Mouse (Mus musculus) embryo, embryonic 9.5 days (tissue): Measurements from ENCODE around the gene Acadl.

Experiments
- DNase-seq: peaks from one replicate; pipeline ENCODE4 v3.0.0-alpha.2; 2017; ENCODE audit errors: extremely low spot score

Gene Acadl

GRCm38 (mm10) chr1:66839135-66839534 is 23.9 kb downstream of the Acadl start:
- DNase-seq, result no peak

- peak; percentile 52 for DNase-seq
Measured at GRCm38 (mm10) chr1:66838184-66839042, 24.7 kb downstream of the Acadl start.

- DNase-seq, result no peak
Measured at GRCm38 (mm10) chr1:66837207-66837606, 25.9 kb downstream of the Acadl start.

- DNase-seq, result no peak
Measured at GRCm38 (mm10) chr1:66832636-66833165, 30.4 kb downstream of the Acadl start.

GRCm38 (mm10) chr1:66831824-66832600 is 31.1 kb downstream of the Acadl start:
- DNase-seq, result no peak

GRCm38 (mm10) chr1:66829400-66830080 is 33.5 kb downstream of the Acadl start:
- no peak for DNase-seq

GRCm38 (mm10) chr1:66821966-66822365 is 41.1 kb downstream of the Acadl start:
- no peak for DNase-seq

GRCm38 (mm10) chr1:66820241-66820640 is 42.8 kb downstream of the Acadl start:
- DNase-seq, result no peak

- no peak for DNase-seq
Measured at GRCm38 (mm10) chr1:66817865-66818315, 45.2 kb downstream of the Acadl start.

GRCm38 (mm10) chr1:66817453-66817839 is 45.6 kb downstream of the Acadl start, which contains the start of gene Kansl1l:
Gene Kansl1l, minus strand, starts transcription at chr1:66817562.
- DNase-seq, result peak; percentile 93

GRCm38 (mm10) chr1:66816837-66817452 is 46.1 kb downstream of the Acadl start:
- peak; percentile 98 for DNase-seq

- DNase-seq, result peak; percentile 52
Measured at GRCm38 (mm10) chr1:66815941-66816777, 46.9 kb downstream of the Acadl start.

GRCm38 (mm10) chr1:66814756-66815155 is 48.3 kb downstream of the Acadl start:
- no peak for DNase-seq

- no peak for DNase-seq
Measured at GRCm38 (mm10) chr1:66813191-66813590, 49.9 kb downstream of the Acadl start.

GRCm38 (mm10) chr1:66806821-66807220 is 56.3 kb downstream of the Acadl start:
- DNase-seq, result no peak

- DNase-seq, result no peak
Measured at GRCm38 (mm10) chr1:66805408-66805807, 57.7 kb downstream of the Acadl start.

- DNase-seq, result no peak
Measured at GRCm38 (mm10) chr1:66804710-66805109, 58.4 kb downstream of the Acadl start.

- DNase-seq, result no peak
Measured at GRCm38 (mm10) chr1:66797962-66798361, 65.1 kb downstream of the Acadl start.

- DNase-seq, result no peak
Measured at GRCm38 (mm10) chr1:66792838-66793466, 70.1 kb downstream of the Acadl start.

GRCm38 (mm10) chr1:66782296-66782695 is 80.8 kb downstream of the Acadl start:
- no peak for DNase-seq
